Mouse (Mus musculus): ENCODE measurements around the gene Pcf11. TPM values are rescaled to one million over a fixed set of nuclear protein-coding genes. Genes with fewer than 3 reads are reported as not detected.

Pcf11 gene
- total and polyA plus RNA-seq, 2 experiments from 2014 or later = 14.4 to 35.2 TPM

DNA sequence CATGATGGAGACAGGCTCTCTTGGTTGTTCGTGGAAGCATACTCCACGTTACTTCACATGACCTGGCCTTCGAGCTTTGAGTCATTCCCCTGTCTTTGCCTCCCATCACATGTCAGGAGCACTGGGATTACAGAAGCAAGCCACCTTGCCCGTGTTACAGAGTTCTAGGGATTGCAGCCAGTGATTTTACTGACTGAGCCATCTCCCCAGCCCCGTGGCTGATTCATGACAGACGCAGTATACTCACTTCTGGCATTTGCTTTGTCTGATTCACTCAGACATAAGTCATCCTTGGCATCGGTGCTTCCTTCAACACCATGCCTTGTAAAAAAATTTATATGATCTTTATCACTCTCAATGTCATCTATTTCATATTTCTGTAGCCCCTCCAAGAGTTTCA is 64.8 kb downstream of the Pcf11 start:
- H3K4me2 ChIP-seq (ENCODE audit: low read depth, low read length) = no peak overlapping the region
- H3K27ac ChIP-seq = no peak overlapping the region
- H3K9ac ChIP-seq (replicated peaks; ENCODE audit: low read length) = no peak overlapping the region
- ATAC-seq = no peak
- H3K9me3 ChIP-seq (ENCODE audit: low read length) = no peaks in the 10 kb centered on the region
- H3K27me3 ChIP-seq (ENCODE audit: insufficient read depth, low read length) = no peaks in the 10 kb centered on the region
- H3K4me1 ChIP-seq (ENCODE audit: insufficient read depth, low read length) = no peaks in the 10 kb centered on the region
- 93% methylated on average over 7 of the region's 7 CpGs for WGBS
- peaks cover 19% of the 10 kb centered on the region for H3K36me3 ChIP-seq (ENCODE audit: insufficient read depth, low read length)
- DNase-seq (ENCODE audit: low spot score) = no peak
- no peak for TF ChIP-seq CTCF (IDR thresholded peaks at IDR 0.05; ENCODE audit: low read depth)
- H3K4me3 ChIP-seq (ENCODE audit: low read length) = no peak overlapping the region

Other genes starting within 250 kb of the Pcf11 start
- 17.5 and 33.2 TPM in 2 replicates for gene Ccdc90b, start 108.8 kb downstream of the Pcf11 start, total RNA-seq (2014; rRNA removed)
- gene Ccdc90b, start 108.8 kb downstream of the Pcf11 start, polyA plus RNA-seq (2015; fragmentation: Nextera tagmentation; extraction: Ambion mirVana) = 53.5 and 62.3 TPM in 2 replicates
- gene Ankrd42, start 32.8 kb downstream of the Pcf11 start, total RNA-seq (2014; rRNA removed) = 22.8 and 24.8 TPM in 2 replicates
- gene Ankrd42, start 32.8 kb downstream of the Pcf11 start, polyA plus RNA-seq (2015; fragmentation: Nextera tagmentation; extraction: Ambion mirVana) = 20.6 and 20.8 TPM in 2 replicates
- gene Rab30, start 71.7 kb upstream of the Pcf11 start, total RNA-seq (2014; rRNA removed) = 33.2 and 37.0 TPM in 2 replicates
- 17.8 and 21.8 TPM in 2 replicates for gene Rab30, start 71.7 kb upstream of the Pcf11 start, polyA plus RNA-seq (2015; fragmentation: Nextera tagmentation; extraction: Ambion mirVana)
- gene Ddias, start 204.3 kb upstream of the Pcf11 start, total RNA-seq (2014; rRNA removed) = 1.4 and 1.8 TPM in 2 replicates
- 3.5 and 3.8 TPM in 2 replicates for gene Ddias, start 204.3 kb upstream of the Pcf11 start, polyA plus RNA-seq (2015; fragmentation: Nextera tagmentation; extraction: Ambion mirVana)
- 19.2 and 23.2 TPM in 2 replicates for gene Prcp, start 204.5 kb upstream of the Pcf11 start, total RNA-seq (2014; rRNA removed)
- 13.3 and 14.3 TPM in 2 replicates for gene Prcp, start 204.5 kb upstream of the Pcf11 start, polyA plus RNA-seq (2015; fragmentation: Nextera tagmentation; extraction: Ambion mirVana)

All from hindbrain, postnatal 0 days (tissue).